Mouse (Mus musculus): ENCODE measurements around the gene Eln.

- no peak for TF ChIP-seq CTCF (IDR thresholded peaks at IDR 0.05; ENCODE audit: low read depth)
- no peak for TF ChIP-seq EP300 (IDR thresholded peaks at IDR 0.05; ENCODE audit: low read depth)
Measured at GRCm38 (mm10) chr5:134720058-134720457, 27.1 kb downstream of the Eln start.
